Mouse (Mus musculus) cerebellum, adult 2 months (tissue): ENCODE measurements at regions not wholly inside any gene's neighbourhood (a gene's known extent, or its start where the extent isn't known, plus 50 kb on each side); places are given as distances from the start of the nearest gene placed in this dataset.

Source experiments
- DNase-seq, 2 experiments: peaks; one replicate each; pipeline ENCODE4 v3.0.0; 2021
- H3K27ac ChIP-seq: fragments of 200-500 bp; 2 replicates; pipeline ENCODE4 v1.5.1; 2012; ENCODE audit warnings: low read length, control low read depth, inconsistent platforms; ENCODE audit not compliant: insufficient read depth
- H3K27me3 ChIP-seq: fragments of 200-500 bp; 2 replicates; pipeline ENCODE4 v1.6.1; 2012; ENCODE audit warnings: inconsistent platforms, mild to moderate bottlenecking, low read length, moderate library complexity; ENCODE audit not compliant: control insufficient read depth, insufficient read depth
- H3K4me1 ChIP-seq: fragments of 200-500 bp; 2 replicates; pipeline ENCODE4 v1.6.1; 2011; ENCODE audit warnings: low read length; ENCODE audit not compliant: control insufficient read depth, insufficient read depth
- H3K4me3 ChIP-seq: fragments of 200-500 bp; replicated peaks from 2 replicates; pipeline ENCODE3; 2011; ENCODE audit warnings: mild to moderate bottlenecking, low read depth, low read length, control low read depth; ENCODE audit not compliant: insufficient read depth
- CTCF ChIP-seq: fragments of 200-500 bp; IDR thresholded peaks from 2 replicates; pipeline ENCODE4 v1.5.1; 2011; ENCODE audit warnings: low read depth, mild to moderate bottlenecking, control low read depth, low read length, moderate library complexity, borderline replicate concordance; ENCODE audit not compliant: insufficient read depth
- POLR2A ChIP-seq: fragments of 200-500 bp; IDR thresholded peaks from 2 replicates; pipeline ENCODE4 v1.6.1; 2011; ENCODE audit warnings: low read length, control low read depth, borderline replicate concordance; ENCODE audit not compliant: insufficient read depth
- WGBS: fragments of 180-500 bp; shearing (Covaris S2); methylation state at CpG from one replicate; pipeline ENCODE4 v1.1.7; 2018; 5-methylcytosine and 5-hydroxymethylcytosine counted together

GRCm38 (mm10) chr13:69062692-69063233 is 63.4 kb upstream of the Adcy2 start:
- H3K27ac ChIP-seq: no peak overlapping the region
- TF ChIP-seq CTCF (no peak), POLR2A (no peak)
- WGBS: 72% methylated on average over 3 of the region's 3 CpGs
- no peaks in the 10 kb centered on the region for H3K27me3 ChIP-seq
- H3K4me3 ChIP-seq: no peak overlapping the region
- no peak for DNase-seq
- no peaks in the 10 kb centered on the region for H3K4me1 ChIP-seq

GRCm38 (mm10) chr13:69061436-69061835 is 62.1 kb upstream of the Adcy2 start:
- TF ChIP-seq POLR2A (no peak), CTCF (no peak)
- DNase-seq: no peak
- no peaks in the 10 kb centered on the region for H3K4me1 ChIP-seq
- H3K4me3 ChIP-seq: no peak overlapping the region
- 75% methylated on average over 3 of the region's 3 CpGs for WGBS
- H3K27ac ChIP-seq: no peak overlapping the region
- no peaks in the 10 kb centered on the region for H3K27me3 ChIP-seq
